Mouse (Mus musculus) myocyte (in vitro differentiated cells): ENCODE measurements around the gene Serp2.

Source experiments
- CEBPB ChIP-seq: IDR thresholded peaks from 2 replicates; pipeline ENCODE4 v1.6.1; 2011; ENCODE audit warnings: mild to moderate bottlenecking, moderate library complexity; ENCODE audit not compliant: poor library complexity, insufficient read depth, severe bottlenecking
- E2F4 ChIP-seq: IDR thresholded peaks from one replicate; pipeline ENCODE4 v1.6.1; 2011; ENCODE audit warnings: mild to moderate bottlenecking, control low read depth, moderate library complexity; ENCODE audit not compliant: insufficient read depth
- MAX ChIP-seq: IDR thresholded peaks from one replicate; pipeline ENCODE4 v1.6.1; 2011; ENCODE audit warnings: low read depth, mild to moderate bottlenecking, control low read depth
- MYOD1 ChIP-seq, 3 experiments: IDR thresholded peaks; one replicate each; pipeline ENCODE4 v1.6.1; 2011; ENCODE audit warnings: control low read depth in 2 of 3, low read depth in 2 of 3, mild to moderate bottlenecking in 2 of 3, moderate library complexity in 1 of 3; ENCODE audit not compliant: insufficient read length in 2 of 3, control insufficient read depth in 1 of 3
- MYOG ChIP-seq, 3 experiments: IDR thresholded peaks; one replicate each; pipeline ENCODE4 v1.6.1; 2011; ENCODE audit warnings: control low read depth in 2 of 3, low read depth in 2 of 3, mild to moderate bottlenecking in 2 of 3; ENCODE audit not compliant: insufficient read length in 2 of 3, control insufficient read depth in 1 of 3, insufficient read depth in 1 of 3
- POLR2A ChIP-seq: IDR thresholded peaks from one replicate; pipeline ENCODE4 v1.6.1; 2011; ENCODE audit warnings: low read depth, mild to moderate bottlenecking, control low read depth, moderate library complexity; ENCODE audit not compliant: insufficient read length
- POLR2AphosphoS2 ChIP-seq: IDR thresholded peaks from one replicate; pipeline ENCODE4 v1.6.1; 2011; ENCODE audit warnings: low read depth, control low read depth; ENCODE audit not compliant: insufficient read length
- TCF12 ChIP-seq: IDR thresholded peaks from one replicate; pipeline ENCODE4 v1.6.1; 2011; ENCODE audit warnings: mild to moderate bottlenecking, control low read depth; ENCODE audit not compliant: poor library complexity, insufficient read depth, severe bottlenecking
- TCF3 ChIP-seq: IDR thresholded peaks from one replicate; pipeline ENCODE4 v1.6.1; 2011; ENCODE audit warnings: low read depth, control low read depth; ENCODE audit not compliant: insufficient read length
- USF1 ChIP-seq: IDR thresholded peaks from one replicate; pipeline ENCODE4 v1.6.1; 2011; ENCODE audit warnings: low read depth, mild to moderate bottlenecking, control low read depth, moderate library complexity

DNA sequence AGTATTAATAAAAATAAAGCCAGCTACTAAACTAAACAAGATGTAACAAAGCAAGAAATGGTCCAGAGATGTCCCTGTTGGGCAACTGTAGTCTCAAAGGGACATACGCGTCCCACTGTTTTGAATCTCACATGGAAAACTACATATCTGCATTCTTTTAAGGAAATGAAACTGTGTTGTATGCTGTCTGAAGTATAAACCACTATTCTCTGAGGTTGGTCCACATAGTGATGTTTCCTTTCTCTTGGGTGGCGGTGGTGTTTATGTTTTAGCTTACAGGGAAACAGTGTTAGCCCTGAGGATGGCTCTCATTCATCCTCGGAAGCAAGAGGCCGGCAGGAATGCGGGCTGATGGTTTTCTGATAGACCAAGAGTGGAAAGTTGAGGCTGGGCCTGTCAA is 12.6 kb downstream of the Serp2 start:
- no peak for TF ChIP-seq POLR2A
- no peak for TF ChIP-seq USF1
- TF ChIP-seq MYOG (IDR thresholded peaks at IDR 0.05; ENCODE audit: control insufficient read depth in 1 of 3, insufficient read depth in 1 of 3, insufficient read length in 2 of 3, low read depth in 2 of 3), result no peak
- no peak for TF ChIP-seq MAX
- no peak for TF ChIP-seq POLR2AphosphoS2
- no peak for TF ChIP-seq TCF12
- TF ChIP-seq E2F4, result no peak
- no peak for TF ChIP-seq CEBPB
- no peak for TF ChIP-seq MYOD1 (IDR thresholded peaks at IDR 0.05; ENCODE audit: control insufficient read depth in 1 of 3, insufficient read length in 2 of 3, low read depth in 2 of 3)
- TF ChIP-seq TCF3, result no peak
